Mouse (Mus musculus): ENCODE data around the gene Cabp7.

- TF ChIP-seq CTCF (IDR thresholded peaks at IDR 0.05; ENCODE audit: low read depth) (no peak), EP300 (optimal IDR thresholded peaks at IDR 0.05) (no peak)
These were observed 24.9 kb downstream of the Cabp7 start for GRCm38 (mm10) chr11:4721728-4722127.
